Mouse (Mus musculus) heart, adult 8-10 months (tissue): ENCODE results near the gene Gm20388. TPM values are rescaled to one million over a fixed set of nuclear protein-coding genes. Genes with fewer than 3 reads are reported as not detected.
"Not testable (repeated sequence)": the region's sequence is repeated elsewhere in the genome, so short reads cannot be mapped to it uniquely, and the experiment has no call there.

Experiments
- DNase-seq: peaks from one replicate; pipeline ENCODE4 v3.0.0; 2022; ENCODE audit warnings: low spot score
- total RNA-seq, 4 experiments: library from RNA; stranded (reverse); gene quantifications; 2 replicates each; pipeline ENCODE4 v1.2.4; 2022

The Gm20388 gene
- total RNA-seq, 4 experiments from 2014 or later = 4.2 to 6.7 TPM; not detected in 2

GRCm38 (mm10) chr8:123453951-123454350, 3543.3 kb downstream of the Gm20388 start:
- DNase-seq = no peak

GRCm38 (mm10) chr8:123454559-123454958, 3543.9 kb downstream of the Gm20388 start:
- DNase-seq = no peak

GRCm38 (mm10) chr8:123463651-123464050, 3553.0 kb downstream of the Gm20388 start:
- DNase-seq = no peak

- no peak for DNase-seq
Observed at GRCm38 (mm10) chr8:123467476-123467875, 3556.8 kb downstream of the Gm20388 start.

- not testable (repeated sequence) for DNase-seq
Observed at GRCm38 (mm10) chr8:123472991-123473390, 3562.3 kb downstream of the Gm20388 start.

- not testable (repeated sequence) for DNase-seq
Observed at GRCm38 (mm10) chr8:123474549-123474948, 3563.9 kb downstream of the Gm20388 start.

- DNase-seq = no peak
Observed at GRCm38 (mm10) chr8:123476911-123477736, 3566.5 kb downstream of the Gm20388 start.

GRCm38 (mm10) chr8:123477737-123478258, 3567.2 kb downstream of the Gm20388 start, which contains the start of gene Afg3l1:
TSS of gene Afg3l1 (plus strand) at chr8:123477903.
- peak; percentile 94 for DNase-seq

GRCm38 (mm10) chr8:123478456-123479218, 3568.0 kb downstream of the Gm20388 start:
- peak; percentile 7 for DNase-seq

- no peak for DNase-seq
Observed at GRCm38 (mm10) chr8:123482627-123483026, 3572.0 kb downstream of the Gm20388 start.

- DNase-seq = no peak
Observed at GRCm38 (mm10) chr8:123491280-123492075, 3580.8 kb downstream of the Gm20388 start.

GRCm38 (mm10) chr8:123492898-123493297, 3582.3 kb downstream of the Gm20388 start:
- no peak for DNase-seq

GRCm38 (mm10) chr8:123497699-123498098, 3587.1 kb downstream of the Gm20388 start:
- no peak for DNase-seq

- no peak for DNase-seq
Observed at GRCm38 (mm10) chr8:123498963-123499362, 3588.3 kb downstream of the Gm20388 start.

GRCm38 (mm10) chr8:123499556-123499955, 3588.9 kb downstream of the Gm20388 start:
- no peak for DNase-seq

- no peak for DNase-seq
Observed at GRCm38 (mm10) chr8:123502192-123502591, 3591.6 kb downstream of the Gm20388 start.

- DNase-seq = no peak
Observed at GRCm38 (mm10) chr8:123503801-123504467, 3593.3 kb downstream of the Gm20388 start.

GRCm38 (mm10) chr8:123504591-123505195, 3594.1 kb downstream of the Gm20388 start:
- DNase-seq = no peak

- no peak for DNase-seq
Observed at GRCm38 (mm10) chr8:123505267-123505666, 3594.6 kb downstream of the Gm20388 start.

GRCm38 (mm10) chr8:123505695-123506094, 3595.1 kb downstream of the Gm20388 start:
- DNase-seq = no peak
